Mouse (Mus musculus): ENCODE measurements around the gene Rbmx. TPM values are rescaled to one million over a fixed set of nuclear protein-coding genes. Genes with fewer than 3 reads are reported as not detected.

The Rbmx gene
- 253 and 254 TPM in 2 replicates for polyA plus RNA-seq (2015; fragmentation: Nextera tagmentation; extraction: Ambion mirVana)

DNA sequence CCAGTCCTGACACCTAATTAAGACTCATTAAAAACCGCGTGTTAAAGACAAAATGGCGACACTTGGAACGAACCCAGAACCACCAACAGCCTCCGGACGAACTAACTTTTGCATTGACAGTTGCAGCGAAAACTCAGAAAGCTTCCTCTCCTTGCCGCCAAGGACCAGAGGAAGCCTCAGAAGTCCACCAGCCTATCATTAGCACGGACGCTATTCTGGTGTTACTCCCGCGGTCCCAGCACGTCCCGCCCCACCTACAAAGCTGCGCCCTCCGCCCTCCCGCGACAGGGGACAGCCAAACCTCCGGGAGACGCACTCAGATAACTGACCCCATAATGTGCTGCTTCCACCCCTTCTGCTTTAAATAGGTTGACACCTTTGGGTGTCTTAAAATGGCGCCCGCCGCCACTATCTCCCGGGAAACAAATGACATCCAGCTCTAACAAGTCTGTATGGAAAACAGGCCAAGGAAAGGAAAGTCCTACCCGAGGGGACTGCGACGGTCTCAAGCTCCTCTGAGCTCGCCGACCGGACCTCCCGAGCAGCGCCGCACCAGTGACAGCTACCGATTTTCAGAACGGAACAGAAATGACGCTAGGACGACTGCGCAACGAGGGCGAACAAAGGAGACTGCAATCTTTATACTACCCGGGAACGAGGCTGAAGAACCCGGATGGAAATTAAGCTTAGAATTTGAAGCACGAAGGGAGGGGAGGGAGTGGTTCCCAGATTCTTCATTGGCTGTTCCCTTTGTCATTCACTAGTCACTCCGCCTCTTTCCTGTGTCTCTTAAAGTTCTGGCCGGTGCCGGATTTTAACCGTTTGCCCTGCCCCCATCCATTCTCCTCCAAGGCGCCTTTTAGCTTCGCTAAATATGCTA is at the start of gene Rbmx:
Gene Rbmx, minus strand, starts transcription at position 670 of the 880 bp plus-strand sequence.
- Histone ChIP-seq H3K4me3 (peak within 1 kb of the TSS; percentile 70), H3K27me3 (no peaks in the 10 kb centered on the region), H3K27ac (replicated peaks) (peak within 1 kb of the TSS; percentile 97), H3K4me2 (replicated peaks) (peak within 1 kb of the TSS; percentile 45), H3K4me1 (peaks cover 11% of the 10 kb centered on the region; the same call in 1 of the 2 replicates), H3K9ac (replicated peaks) (peak within 1 kb of the TSS; percentile 79), H3K9me3 (no peaks in the 10 kb centered on the region), H3K36me3 (peaks cover 23% of the 10 kb centered on the region)
- peak; percentile 97 for ATAC-seq (replicated peaks)
- WGBS = 19% methylated on average over 50 of the region's 50 CpGs

DNA sequence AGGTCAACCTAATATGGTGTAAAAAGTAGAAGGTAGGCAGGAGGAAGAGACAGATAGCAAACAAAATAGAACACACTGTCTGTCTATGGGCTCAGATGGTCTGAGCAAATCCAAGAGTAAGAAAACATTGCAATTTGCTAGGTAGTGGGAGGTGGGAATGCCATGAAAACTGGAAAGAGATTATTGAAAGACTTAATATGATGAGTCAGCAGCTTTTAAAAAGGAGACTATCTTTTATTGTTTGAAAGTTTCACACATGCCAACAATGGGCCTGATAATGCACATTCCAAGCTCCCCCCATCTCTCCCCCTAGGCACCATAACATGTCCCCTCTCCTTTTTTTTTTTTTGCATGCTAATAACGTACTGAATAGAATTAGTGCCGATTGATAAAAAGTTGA is 41.1 kb upstream of the Rbmx start:
- Histone ChIP-seq H3K27me3 (no peaks in the 10 kb centered on the region), H3K4me1 (no peaks in the 10 kb centered on the region), H3K9ac (replicated peaks) (no peak overlapping the region), H3K36me3 (no peaks in the 10 kb centered on the region), H3K4me3 (no peak overlapping the region), H3K9me3 (no peaks in the 10 kb centered on the region), H3K27ac (replicated peaks) (no peak overlapping the region), H3K4me2 (replicated peaks) (no peak overlapping the region)
- ATAC-seq (replicated peaks) = no peak
- 83% methylated on average over 2 of the region's 2 CpGs for WGBS

DNA sequence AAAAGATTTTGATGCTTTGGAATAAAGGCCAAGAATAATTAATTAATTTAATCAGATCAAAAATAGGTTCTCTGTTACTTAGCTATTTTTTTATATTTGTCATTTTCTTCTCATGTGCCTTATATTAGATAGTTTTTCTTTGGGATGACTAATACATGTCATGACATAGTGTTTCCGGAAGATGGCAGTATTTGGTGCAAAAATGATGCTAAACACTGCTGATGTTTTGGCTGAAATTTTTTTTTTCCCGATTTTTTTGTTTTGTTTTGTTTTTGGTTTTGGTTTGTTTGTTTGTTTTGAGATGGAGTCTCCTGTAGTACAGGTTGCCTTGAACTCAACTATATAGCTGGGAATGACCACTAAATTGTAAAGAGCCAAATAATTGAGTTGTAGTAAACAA is 38.8 kb upstream of the Rbmx start:
- H3K9me3 ChIP-seq = no peaks in the 10 kb centered on the region
- ATAC-seq (replicated peaks) = no peak
- H3K36me3 ChIP-seq = no peaks in the 10 kb centered on the region
- WGBS = 7% methylated on average over 2 of the region's 2 CpGs
- H3K9ac ChIP-seq (replicated peaks) = no peak overlapping the region
- H3K4me3 ChIP-seq = no peak overlapping the region
- no peaks in the 10 kb centered on the region for H3K4me1 ChIP-seq
- no peaks in the 10 kb centered on the region for H3K27me3 ChIP-seq
- H3K4me2 ChIP-seq (replicated peaks) = no peak overlapping the region
- H3K27ac ChIP-seq (replicated peaks) = no peak overlapping the region

DNA sequence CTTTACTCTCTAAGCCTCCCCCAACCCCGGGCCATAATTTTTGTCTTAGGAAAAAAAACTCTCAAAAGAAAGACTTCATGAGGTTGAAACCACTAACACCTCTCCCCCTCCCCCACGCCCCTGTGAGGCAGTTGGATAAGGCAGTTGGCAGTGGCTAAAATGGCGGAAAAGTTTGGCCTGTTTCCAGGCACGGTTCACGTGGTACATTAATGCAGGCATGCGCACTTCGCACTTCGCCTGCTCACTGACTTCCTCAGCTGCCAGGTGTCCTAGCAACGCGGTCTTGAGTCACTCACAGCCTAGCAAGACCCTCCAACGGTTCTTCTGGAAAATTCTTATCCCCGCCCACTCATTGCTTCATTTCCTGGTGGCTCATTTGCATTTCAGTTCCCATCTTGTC is 15.9 kb upstream of the Rbmx start, which contains the start of gene Gm364:
Gene Gm364, plus strand, starts transcription at position 386 of the 400 bp plus-strand sequence.
- Histone ChIP-seq H3K4me3 (no peak within 1 kb of the TSS), H3K4me1 (no peaks in the 10 kb centered on the region), H3K9ac (replicated peaks) (no peak within 1 kb of the TSS), H3K27ac (replicated peaks) (no peak within 1 kb of the TSS), H3K4me2 (replicated peaks) (no peak within 1 kb of the TSS), H3K36me3 (no peaks in the 10 kb centered on the region), H3K27me3 (no peaks in the 10 kb centered on the region), H3K9me3 (no peaks in the 10 kb centered on the region)
- ATAC-seq (replicated peaks) = no peak
- WGBS = 89% methylated on average over 12 of the region's 12 CpGs

DNA sequence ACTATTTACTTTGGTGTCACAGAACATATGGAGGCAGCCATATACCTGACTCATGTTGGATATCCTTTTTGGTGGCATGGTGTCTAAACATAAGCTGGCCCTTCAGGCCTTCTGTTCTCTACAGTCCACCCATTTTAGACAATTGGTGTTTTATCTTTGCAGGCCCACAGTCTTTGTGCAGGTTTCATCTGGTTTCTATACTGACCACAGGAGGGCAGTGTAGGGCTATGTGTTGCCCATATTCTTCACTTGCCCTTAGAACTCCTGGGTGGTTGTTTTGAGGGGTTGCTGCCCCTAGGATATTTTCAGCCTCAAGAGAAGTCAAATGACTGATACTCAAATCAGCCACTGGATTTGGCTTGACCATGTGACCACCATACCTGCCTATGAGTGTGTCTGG is 10.8 kb upstream of the Rbmx start:
- no peak overlapping the region for H3K9ac ChIP-seq (replicated peaks)
- no peak for ATAC-seq (replicated peaks)
- no peaks in the 10 kb centered on the region for H3K9me3 ChIP-seq
- no peaks in the 10 kb centered on the region for H3K27me3 ChIP-seq
- H3K27ac ChIP-seq (replicated peaks) = no peak overlapping the region
- no peak overlapping the region for H3K4me3 ChIP-seq
- no peak overlapping the region for H3K4me2 ChIP-seq (replicated peaks)
- H3K4me1 ChIP-seq = no peaks in the 10 kb centered on the region
- no peaks in the 10 kb centered on the region for H3K36me3 ChIP-seq

DNA sequence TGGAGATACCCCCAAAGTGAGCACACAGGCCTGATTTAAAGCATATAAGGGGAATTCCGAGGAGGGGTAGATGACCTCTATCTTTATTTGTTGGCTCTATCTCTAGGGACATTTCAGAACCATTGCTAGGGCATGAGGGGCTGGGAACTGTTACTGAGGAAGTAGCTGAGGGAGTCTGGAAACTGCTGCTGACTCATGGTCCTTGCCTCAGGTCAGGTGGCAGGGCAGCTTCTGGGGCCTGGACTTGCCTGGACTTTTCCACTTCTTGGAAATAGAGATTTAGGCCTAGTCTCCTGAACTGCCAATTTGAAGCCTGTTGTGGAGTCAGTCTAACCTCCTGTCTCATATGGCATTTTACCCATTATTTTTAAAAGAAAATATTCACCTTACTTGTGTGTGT is 8.6 kb upstream of the Rbmx start:
- Histone ChIP-seq H3K4me2 (replicated peaks) (no peak overlapping the region), H3K27ac (replicated peaks) (no peak overlapping the region), H3K4me1 (no peaks in the 10 kb centered on the region), H3K9me3 (no peaks in the 10 kb centered on the region), H3K27me3 (no peaks in the 10 kb centered on the region), H3K9ac (replicated peaks) (no peak overlapping the region), H3K36me3 (no peaks in the 10 kb centered on the region), H3K4me3 (no peak overlapping the region)
- no peak for ATAC-seq (replicated peaks)
- WGBS = 78% methylated on average over 1 of the region's 1 CpGs

DNA sequence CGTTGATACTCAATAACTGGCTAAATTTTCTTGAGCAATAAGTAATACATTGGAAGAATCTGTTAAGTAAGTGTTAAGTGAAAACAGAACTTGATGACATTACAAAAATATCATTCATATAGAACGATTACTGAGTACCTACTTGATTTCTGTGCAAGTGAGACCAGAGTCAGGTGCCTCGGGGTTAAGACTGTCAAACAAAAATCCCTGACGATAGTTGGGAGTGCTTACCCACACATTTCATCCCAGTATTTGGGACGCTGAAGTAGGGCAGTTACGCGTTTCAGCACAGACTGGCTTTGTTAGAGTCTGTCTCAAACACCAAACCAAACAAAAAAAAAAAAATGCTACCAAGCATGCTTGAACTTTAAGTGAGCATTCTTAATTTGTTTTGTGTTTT is 576 bp upstream of the Rbmx start:
- peak overlapping the region; percentile 44; the same call in 1 of the 2 replicates for H3K9ac ChIP-seq (replicated peaks)
- H3K4me3 ChIP-seq = peak overlapping the region; percentile 70

DNA sequence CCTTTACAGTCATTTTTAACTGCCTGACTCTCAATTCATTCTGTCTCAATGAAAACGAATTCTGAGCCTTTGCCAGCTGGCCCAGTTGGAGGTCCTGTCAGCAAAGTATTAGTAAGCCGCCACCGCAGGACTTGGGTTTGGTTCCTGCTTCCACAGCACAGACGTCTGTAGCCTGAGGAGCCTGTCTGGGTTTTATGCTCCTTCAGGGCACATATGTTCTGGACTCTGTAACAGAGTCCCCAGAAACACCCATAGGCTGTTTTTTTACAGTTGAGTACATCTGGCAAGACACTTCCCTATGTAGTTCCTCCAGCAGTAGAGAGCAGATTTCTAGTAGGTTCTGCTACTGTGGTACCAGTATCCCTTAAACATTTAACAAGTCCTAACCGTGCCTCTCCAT is 11.9 kb downstream of the Rbmx start:
- Histone ChIP-seq H3K27ac (replicated peaks) (no peak overlapping the region), H3K4me3 (no peak overlapping the region), H3K9me3 (no peaks in the 10 kb centered on the region), H3K27me3 (no peaks in the 10 kb centered on the region), H3K9ac (replicated peaks) (no peak overlapping the region), H3K4me2 (replicated peaks) (no peak overlapping the region), H3K36me3 (peaks cover 49% of the 10 kb centered on the region), H3K4me1 (no peaks in the 10 kb centered on the region)
- peak; percentile 70 for ATAC-seq (replicated peaks)
- 53% methylated on average over 5 of the region's 5 CpGs for WGBS

More for the DNA sequence above, 576 bp upstream of the Rbmx start:
- Histone ChIP-seq H3K4me1 (peaks cover 11% of the 10 kb centered on the region; the same call in 1 of the 2 replicates), H3K36me3 (peaks cover 16% of the 10 kb centered on the region), H3K27ac (replicated peaks) (peak overlapping the region; percentile 64; the same call in 1 of the 2 replicates), H3K9me3 (no peaks in the 10 kb centered on the region), H3K27me3 (no peaks in the 10 kb centered on the region), H3K4me2 (replicated peaks) (peak overlapping the region; percentile 39)
- WGBS = 37% methylated on average over 7 of the region's 7 CpGs
- ATAC-seq (replicated peaks) = peak; percentile 45

DNA sequence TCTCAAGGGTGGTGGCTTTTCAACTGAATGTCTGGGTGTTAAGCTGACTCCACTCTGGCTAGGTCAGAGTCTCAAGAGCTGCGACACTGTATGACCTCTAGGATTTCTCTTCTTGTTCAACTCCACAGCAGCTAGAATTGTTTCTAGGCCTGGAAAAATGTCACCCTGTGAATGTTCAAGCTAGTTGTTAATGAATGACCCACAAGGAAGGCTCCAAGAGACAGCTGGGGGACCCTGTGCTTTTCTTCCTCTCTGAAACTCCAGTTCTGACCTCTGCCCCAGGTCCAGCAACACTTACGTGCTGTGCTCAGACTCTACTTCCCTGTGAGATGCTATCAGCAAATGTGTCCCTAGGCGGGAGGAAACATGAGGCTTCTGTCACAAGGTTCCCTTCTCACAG is 14.3 kb downstream of the Rbmx start:
- no peaks in the 10 kb centered on the region for H3K9me3 ChIP-seq
- H3K4me2 ChIP-seq (replicated peaks) = no peak overlapping the region
- peaks cover 29% of the 10 kb centered on the region for H3K36me3 ChIP-seq
- H3K4me1 ChIP-seq = no peaks in the 10 kb centered on the region
- H3K27me3 ChIP-seq = no peaks in the 10 kb centered on the region
- no peak overlapping the region for H3K4me3 ChIP-seq
- H3K9ac ChIP-seq (replicated peaks) = no peak overlapping the region
- H3K27ac ChIP-seq (replicated peaks) = no peak overlapping the region
- no peak for ATAC-seq (replicated peaks)
- 88% methylated on average over 3 of the region's 3 CpGs for WGBS

DNA sequence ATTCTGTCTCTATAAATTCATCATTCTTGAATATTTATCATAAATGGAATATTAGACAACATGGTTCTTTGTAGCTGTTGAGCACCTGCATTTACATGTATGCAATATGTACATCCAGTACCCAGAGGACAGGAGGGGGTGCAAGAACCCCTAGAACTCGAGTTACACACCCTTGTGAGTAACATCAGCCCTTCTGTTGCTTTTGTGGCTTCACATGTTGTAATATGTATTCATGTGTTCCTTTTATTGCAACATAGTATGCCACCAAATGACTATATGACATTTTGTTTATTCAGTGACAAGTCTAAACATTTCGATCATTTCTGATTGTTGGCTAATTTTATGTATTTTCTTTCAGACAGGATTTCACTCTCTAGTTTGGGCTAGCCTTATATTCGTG is 15.7 kb downstream of the Rbmx start:
- no peak overlapping the region for H3K27ac ChIP-seq (replicated peaks)
- H3K36me3 ChIP-seq = peaks cover 26% of the 10 kb centered on the region
- H3K9me3 ChIP-seq = no peaks in the 10 kb centered on the region
- H3K9ac ChIP-seq (replicated peaks) = no peak overlapping the region
- no peak for ATAC-seq (replicated peaks)
- 79% methylated on average over 3 of the region's 3 CpGs for WGBS
- H3K4me1 ChIP-seq = no peaks in the 10 kb centered on the region
- no peak overlapping the region for H3K4me2 ChIP-seq (replicated peaks)
- no peaks in the 10 kb centered on the region for H3K27me3 ChIP-seq
- no peak overlapping the region for H3K4me3 ChIP-seq

DNA sequence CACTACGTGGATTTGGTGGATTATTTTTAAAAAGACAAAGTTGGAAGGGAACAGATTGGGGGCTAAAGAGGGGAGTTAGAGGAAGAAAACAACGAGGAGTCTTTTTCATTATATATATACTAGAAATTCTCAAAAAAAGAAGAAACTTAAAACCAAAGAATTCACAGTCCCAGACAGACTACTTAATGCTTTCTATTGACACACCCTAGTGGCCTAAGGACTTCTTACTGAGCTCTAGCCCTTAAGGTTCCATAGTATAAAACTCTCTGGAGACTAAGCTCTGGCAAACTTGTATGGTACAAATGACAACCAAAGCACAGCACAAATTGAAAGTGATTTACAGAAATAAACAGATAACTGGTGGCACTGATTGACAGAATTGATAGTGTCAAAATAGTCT is 18.8 kb downstream of the Rbmx start:
- Histone ChIP-seq H3K4me3 (no peak overlapping the region), H3K27ac (replicated peaks) (no peak overlapping the region), H3K9me3 (no peaks in the 10 kb centered on the region), H3K36me3 (peaks cover 14% of the 10 kb centered on the region), H3K4me2 (replicated peaks) (no peak overlapping the region), H3K9ac (replicated peaks) (no peak overlapping the region), H3K4me1 (no peaks in the 10 kb centered on the region), H3K27me3 (no peaks in the 10 kb centered on the region)
- WGBS = 79% methylated on average over 2 of the region's 2 CpGs
- no peak for ATAC-seq (replicated peaks)

DNA sequence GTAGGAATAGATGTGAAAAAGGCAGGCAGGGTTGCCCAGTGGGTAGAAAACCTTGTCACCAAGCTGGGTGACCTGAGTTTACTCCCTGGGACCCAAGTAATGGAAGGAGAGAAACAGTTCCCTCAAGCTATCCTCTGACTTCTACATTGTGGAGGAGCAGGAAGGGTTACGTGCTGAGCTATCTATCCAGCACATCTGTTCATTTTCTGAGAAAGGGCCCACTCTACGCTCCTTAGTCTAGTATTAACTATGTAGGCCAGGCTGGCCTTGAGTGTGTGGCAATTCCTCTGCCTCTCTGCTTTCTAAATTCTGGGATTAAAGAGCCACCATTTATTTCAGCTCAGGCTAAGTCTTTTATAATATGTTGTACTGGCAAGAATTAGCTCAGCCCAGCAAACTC is 19.3 kb downstream of the Rbmx start:
- H3K27ac ChIP-seq (replicated peaks) = no peak overlapping the region
- whole genome bisulfite sequencing = 91% methylated on average over 2 of the region's 2 CpGs
- no peaks in the 10 kb centered on the region for H3K9me3 ChIP-seq
- H3K4me2 ChIP-seq (replicated peaks) = no peak overlapping the region
- H3K27me3 ChIP-seq = no peaks in the 10 kb centered on the region
- H3K4me3 ChIP-seq = no peak overlapping the region
- H3K36me3 ChIP-seq = peaks cover 9% of the 10 kb centered on the region
- H3K9ac ChIP-seq (replicated peaks) = no peak overlapping the region
- no peaks in the 10 kb centered on the region for H3K4me1 ChIP-seq
- ATAC-seq (replicated peaks) = no peak

All from forebrain, embryonic 15.5 days (tissue).